Mouse (Mus musculus): Measurements from ENCODE around the gene Olfr1196. TPM values are rescaled to one million over a fixed set of nuclear protein-coding genes. Genes with fewer than 3 reads are reported as not detected.
"Not testable (repeated sequence)": the region's sequence is repeated elsewhere in the genome, so short reads cannot be mapped to it uniquely, and the experiment has no call there.

The Olfr1196 gene
- polyA plus RNA-seq (2015; fragmentation: Nextera tagmentation; extraction: Ambion mirVana) = 0.11 TPM in 1 of 2 replicates, not detected in the other

- Histone ChIP-seq H3K4me3 (replicated peaks) (no peak within 1 kb of the TSS), H3K9me3 (no peaks in the 10 kb centered on the region), H3K4me1 (replicated peaks) (no peaks in the 10 kb centered on the region), H3K27ac (no peak within 1 kb of the TSS), H3K4me2 (replicated peaks) (no peak within 1 kb of the TSS), H3K9ac (replicated peaks) (no peak within 1 kb of the TSS), H3K27me3 (no peaks in the 10 kb centered on the region), H3K36me3 (no peaks in the 10 kb centered on the region)
- no peak for ATAC-seq
- 92% methylated on average over 2 of the region's 2 CpGs for WGBS
Measured at GRCm38 (mm10) chr2:88704497-88704896, at the start of gene Olfr1196. Olfr1196 (minus strand) TSS chr2:88704597.

- ATAC-seq = no peak
- no peak within 1 kb of the TSS for H3K4me3 ChIP-seq (replicated peaks)
- WGBS = 90% methylated on average over 2 of the region's 2 CpGs
- no peaks in the 10 kb centered on the region for H3K36me3 ChIP-seq
- H3K4me2 ChIP-seq (replicated peaks) = no peak within 1 kb of the TSS
- no peak within 1 kb of the TSS for H3K27ac ChIP-seq
- H3K27me3 ChIP-seq = no peaks in the 10 kb centered on the region
- no peak within 1 kb of the TSS for H3K9ac ChIP-seq (replicated peaks)
- H3K9me3 ChIP-seq = no peaks in the 10 kb centered on the region
- H3K4me1 ChIP-seq (replicated peaks) = no peaks in the 10 kb centered on the region
Measured at GRCm38 (mm10) chr2:88751270-88751669, 46.9 kb upstream of the Olfr1196 start, which contains the start of gene Olfr1198. Olfr1198 (minus strand) TSS chr2:88751370.

GRCm38 (mm10) chr2:88743379-88743778 lies 39.0 kb upstream of the Olfr1196 start:
- H3K27me3 ChIP-seq = no peaks in the 10 kb centered on the region
- no peak overlapping the region for H3K9ac ChIP-seq (replicated peaks)
- no peaks in the 10 kb centered on the region for H3K9me3 ChIP-seq
- no peaks in the 10 kb centered on the region for H3K4me1 ChIP-seq (replicated peaks)
- H3K27ac ChIP-seq = no peak overlapping the region
- WGBS = 69% methylated on average over 3 of the region's 3 CpGs
- H3K4me3 ChIP-seq (replicated peaks) = no peak overlapping the region
- H3K36me3 ChIP-seq = no peaks in the 10 kb centered on the region
- no peak for ATAC-seq
- H3K4me2 ChIP-seq (replicated peaks) = no peak overlapping the region

DNA sequence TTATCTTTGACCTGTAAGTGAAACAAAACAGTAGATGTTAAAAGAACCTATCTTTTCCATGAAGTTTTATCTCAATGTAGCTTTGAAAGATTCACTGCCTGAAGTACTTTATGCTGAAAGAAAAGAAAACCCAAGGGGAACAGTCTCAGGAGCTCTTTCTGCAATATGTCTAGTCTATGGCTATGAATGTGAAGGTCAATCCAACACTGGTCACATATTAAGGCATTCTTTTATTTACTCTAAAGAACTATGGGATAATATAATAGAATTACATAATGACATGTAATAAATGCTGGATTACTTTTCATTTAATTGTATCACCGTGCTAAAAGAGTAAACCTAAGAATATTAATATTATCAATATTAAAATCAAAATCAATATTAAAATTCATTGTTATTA lies 27.9 kb upstream of the Olfr1196 start, which contains the start of gene Olfr1197:
Gene Olfr1197, minus strand, starts transcription at position 101 of the 400 bp plus-strand sequence.
- no peak for ATAC-seq
- H3K27ac ChIP-seq = no peak within 1 kb of the TSS
- no peak within 1 kb of the TSS for H3K4me3 ChIP-seq (replicated peaks)
- H3K36me3 ChIP-seq = no peaks in the 10 kb centered on the region
- no peaks in the 10 kb centered on the region for H3K27me3 ChIP-seq
- no peak within 1 kb of the TSS for H3K4me2 ChIP-seq (replicated peaks)
- no peak within 1 kb of the TSS for H3K9ac ChIP-seq (replicated peaks)
- no peaks in the 10 kb centered on the region for H3K4me1 ChIP-seq (replicated peaks)
- 84% methylated on average over 1 of the region's 1 CpGs for WGBS
- no peaks in the 10 kb centered on the region for H3K9me3 ChIP-seq

GRCm38 (mm10) chr2:88689087-88689486 lies 15.3 kb downstream of the Olfr1196 start, which contains the start of gene Olfr1195:
Olfr1195 (minus strand) TSS chr2:88689187.
- Histone ChIP-seq H3K27ac (no peak within 1 kb of the TSS), H3K4me2 (replicated peaks) (no peak within 1 kb of the TSS), H3K9me3 (no peaks in the 10 kb centered on the region), H3K27me3 (no peaks in the 10 kb centered on the region), H3K36me3 (no peaks in the 10 kb centered on the region), H3K4me1 (replicated peaks) (no peaks in the 10 kb centered on the region), H3K9ac (replicated peaks) (no peak within 1 kb of the TSS), H3K4me3 (replicated peaks) (no peak within 1 kb of the TSS)
- no peak for ATAC-seq

GRCm38 (mm10) chr2:88675328-88675727 lies 29.1 kb downstream of the Olfr1196 start, which contains the start of gene Olfr1193:
Olfr1193 (plus strand) TSS chr2:88675628.
- H3K9ac ChIP-seq (replicated peaks); H3K27me3 ChIP-seq; H3K9me3 ChIP-seq; H3K4me2 ChIP-seq (replicated peaks); ATAC-seq; H3K4me3 ChIP-seq (replicated peaks); H3K27ac ChIP-seq; H3K36me3 ChIP-seq; H3K4me1 ChIP-seq (replicated peaks): not testable (repeated sequence)

DNA sequence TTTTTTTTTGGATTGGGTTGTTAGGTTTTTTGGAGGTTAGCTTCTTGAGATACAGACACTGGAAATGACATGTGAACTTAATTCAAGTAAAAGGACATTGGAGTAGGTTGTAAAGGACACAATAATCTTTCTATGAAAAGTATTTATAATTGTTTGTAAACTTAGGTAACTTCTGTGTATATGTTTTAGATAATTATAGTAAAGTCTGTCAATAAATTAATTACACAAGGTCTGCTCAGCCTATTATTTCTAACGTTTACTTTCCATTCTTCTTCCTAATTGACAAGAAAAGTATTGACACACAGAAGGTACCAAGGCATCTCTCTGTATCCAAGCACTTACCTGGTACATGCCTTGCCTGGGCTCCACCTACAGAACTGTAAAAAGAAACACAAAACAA lies 56.2 kb downstream of the Olfr1196 start, which contains the start of gene Olfr1192-ps1:
Gene Olfr1192-ps1, plus strand, starts transcription at position 301 of the 400 bp plus-strand sequence.
- no peak for ATAC-seq
- WGBS = 47% methylated on average over 1 of the region's 1 CpGs

More for the DNA sequence above, 56.2 kb downstream of the Olfr1196 start, which contains the start of gene Olfr1192-ps1:
- Histone ChIP-seq H3K4me3 (replicated peaks) (no peak within 1 kb of the TSS), H3K9me3 (no peaks in the 10 kb centered on the region), H3K36me3 (no peaks in the 10 kb centered on the region), H3K4me1 (replicated peaks) (no peaks in the 10 kb centered on the region), H3K4me2 (replicated peaks) (no peak within 1 kb of the TSS), H3K9ac (replicated peaks) (no peak within 1 kb of the TSS), H3K27me3 (no peaks in the 10 kb centered on the region), H3K27ac (no peak within 1 kb of the TSS)

Other genes with a start within 250 kb of the Olfr1196 start
- not detected in 2 replicates for gene Olfr1183, start 249.7 kb downstream of the Olfr1196 start, polyA plus RNA-seq (2015; fragmentation: Nextera tagmentation; extraction: Ambion mirVana)
- gene Olfr1184, start 221.0 kb downstream of the Olfr1196 start, polyA plus RNA-seq (2015; fragmentation: Nextera tagmentation; extraction: Ambion mirVana) = not detected in 2 replicates
- gene Olfr1185-ps1, start 211.3 kb downstream of the Olfr1196 start, polyA plus RNA-seq (2015; fragmentation: Nextera tagmentation; extraction: Ambion mirVana) = not detected in 2 replicates
- not detected in 2 replicates for gene Olfr1186, start 186.0 kb downstream of the Olfr1196 start, polyA plus RNA-seq (2015; fragmentation: Nextera tagmentation; extraction: Ambion mirVana)
- not detected in 2 replicates for gene Olfr1188, start 147.7 kb downstream of the Olfr1196 start, polyA plus RNA-seq (2015; fragmentation: Nextera tagmentation; extraction: Ambion mirVana)
- not detected in 2 replicates for gene Olfr1189, start 118.1 kb downstream of the Olfr1196 start, polyA plus RNA-seq (2015; fragmentation: Nextera tagmentation; extraction: Ambion mirVana)
- not detected in 2 replicates for gene Olfr1191-ps1, start 64.1 kb downstream of the Olfr1196 start, polyA plus RNA-seq (2015; fragmentation: Nextera tagmentation; extraction: Ambion mirVana)
- gene Olfr1192-ps1, start 56.1 kb downstream of the Olfr1196 start, polyA plus RNA-seq (2015; fragmentation: Nextera tagmentation; extraction: Ambion mirVana) = not detected in 2 replicates
- gene Olfr1193, start 29.0 kb downstream of the Olfr1196 start, polyA plus RNA-seq (2015; fragmentation: Nextera tagmentation; extraction: Ambion mirVana) = not detected in 2 replicates
- not detected in 2 replicates for gene Olfr1195, start 15.4 kb downstream of the Olfr1196 start, polyA plus RNA-seq (2015; fragmentation: Nextera tagmentation; extraction: Ambion mirVana)
- gene Olfr1197, start 27.8 kb upstream of the Olfr1196 start, polyA plus RNA-seq (2015; fragmentation: Nextera tagmentation; extraction: Ambion mirVana) = not detected in 2 replicates
- not detected in 2 replicates for gene Olfr1198, start 46.8 kb upstream of the Olfr1196 start, polyA plus RNA-seq (2015; fragmentation: Nextera tagmentation; extraction: Ambion mirVana)
- gene Olfr1199, start 55.9 kb upstream of the Olfr1196 start, polyA plus RNA-seq (2015; fragmentation: Nextera tagmentation; extraction: Ambion mirVana) = not detected in 2 replicates
- not detected in 2 replicates for gene Olfr1200, start 65.9 kb upstream of the Olfr1196 start, polyA plus RNA-seq (2015; fragmentation: Nextera tagmentation; extraction: Ambion mirVana)
- gene Olfr1201, start 88.4 kb upstream of the Olfr1196 start, polyA plus RNA-seq (2015; fragmentation: Nextera tagmentation; extraction: Ambion mirVana) = not detected in 2 replicates
- not detected in 2 replicates for gene Olfr1202, start 109.9 kb upstream of the Olfr1196 start, polyA plus RNA-seq (2015; fragmentation: Nextera tagmentation; extraction: Ambion mirVana)
- not detected in 2 replicates for gene Olfr1205, start 125.1 kb upstream of the Olfr1196 start, polyA plus RNA-seq (2015; fragmentation: Nextera tagmentation; extraction: Ambion mirVana)
- gene Olfr1204, start 144.7 kb upstream of the Olfr1196 start, polyA plus RNA-seq (2015; fragmentation: Nextera tagmentation; extraction: Ambion mirVana) = not detected in 2 replicates
- not detected in 2 replicates for gene Olfr1206, start 158.6 kb upstream of the Olfr1196 start, polyA plus RNA-seq (2015; fragmentation: Nextera tagmentation; extraction: Ambion mirVana)
- not detected in 2 replicates for gene Olfr1208, start 197.7 kb upstream of the Olfr1196 start, polyA plus RNA-seq (2015; fragmentation: Nextera tagmentation; extraction: Ambion mirVana)
- not detected in 2 replicates for gene Olfr1209, start 210.6 kb upstream of the Olfr1196 start, polyA plus RNA-seq (2015; fragmentation: Nextera tagmentation; extraction: Ambion mirVana)
- gene Olfr1211, start 233.5 kb upstream of the Olfr1196 start, polyA plus RNA-seq (2015; fragmentation: Nextera tagmentation; extraction: Ambion mirVana) = not detected in 2 replicates
- gene Olfr1212, start 249.4 kb upstream of the Olfr1196 start, polyA plus RNA-seq (2015; fragmentation: Nextera tagmentation; extraction: Ambion mirVana) = not detected in 2 replicates